Mouse (Mus musculus) Patski (cell line): ENCODE data around the gene Mroh8. TPM values are rescaled to one million over a fixed set of nuclear protein-coding genes. Genes with fewer than 3 reads are reported as not detected.

Experiments used
- ATAC-seq: fragments of 100-300 bp; one replicate; pipeline ENCODE4 v1.8.0; 2021
- CTCF ChIA-PET: fragments of 350-600 bp; sonication (Branson Sonifier 250); formaldehyde crosslinking; loops from one replicate; lab custom pipeline; 2022; ENCODE audit warnings: inconsistent platforms; lab: Charles Lee
- POLR2A ChIA-PET: fragments of 350-600 bp; sonication (Branson Sonifier 250); formaldehyde crosslinking; loops from one replicate; lab custom pipeline; 2022; ENCODE audit warnings: antibody characterized with exemption, inconsistent platforms; lab: Charles Lee
- DNase-seq: peaks from one replicate; pipeline ENCODE4 v3.0.0-alpha.2; 2011; ENCODE audit warnings: low read depth, low spot score
- H3K27me3 ChIP-seq: fragments of 371-371 bp; one replicate; pipeline ENCODE4 v1.5.1; 2021
- CTCF ChIP-seq: fragments of 100-300 bp; IDR thresholded peaks from one replicate; pipeline ENCODE4 v1.5.1; 2021
- in situ Hi-C: fragments of 300-500 bp; cut with MboI; formaldehyde crosslinking; loops from 3 replicates; pipeline ENCODE4 v1.11.1; 2018; ENCODE audit warnings: low pct_unique_long_range_greater_than_20kb, mixed read lengths
- polyA plus RNA-seq: library from polyadenylated mRNA; unstranded; gene quantifications from one replicate; pipeline ENCODE4 v1.2.3, GENCODE M21; 2021

Gene Mroh8
- polyA plus RNA-seq, 1 experiment from 2014 or later: 0.40 TPM

DNA sequence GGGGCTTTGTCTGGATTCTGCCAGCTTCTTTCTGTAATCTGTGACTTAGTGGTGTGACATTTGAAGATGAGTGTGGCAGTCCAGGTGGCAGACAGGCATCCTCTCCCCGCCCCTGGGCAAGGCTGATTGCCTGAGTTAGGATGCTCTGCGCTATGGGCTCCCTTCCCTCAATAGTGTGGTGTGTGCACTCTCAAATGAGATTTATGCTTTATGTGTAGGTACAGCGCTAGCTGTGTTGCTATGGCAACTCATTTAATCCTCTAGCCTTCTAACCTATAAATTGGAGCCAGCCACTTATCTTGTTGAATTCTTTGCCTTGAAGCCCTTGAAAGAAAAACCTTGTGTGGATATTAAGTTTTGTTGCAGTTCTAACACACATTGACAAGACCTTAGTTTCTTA, 34.4 kb upstream of the Mroh8 start:
- in situ Hi-C loops: no loop called here

GRCm38 (mm10) chr2:157310963-157311637, 31.8 kb upstream of the Mroh8 start:
- CTCF ChIA-PET: interaction anchor here (1.5 kb wide), 1 partner anchor 14 kb away, joined by 4 read pairs; no protein-coding TSS in a partner anchor
- in situ Hi-C loops: no loop called here
- DNase-seq (no peak), ATAC-seq (no peak)
- H3K27me3 ChIP-seq: no peaks in the 10 kb centered on the region
- no peak for TF ChIP-seq CTCF
- POLR2A ChIA-PET: no interaction called here

More for the DNA sequence above, 34.4 kb upstream of the Mroh8 start:
- no peak for DNase-seq
- no peaks in the 10 kb centered on the region for H3K27me3 ChIP-seq
- CTCF ChIA-PET: interaction anchor here (0.7 to 1.0 kb wide), 2 partner anchors 18 to 27 kb away, joined by 3 to 4 read pairs; no protein-coding TSS in a partner anchor
- ATAC-seq: no peak
- no peak for TF ChIP-seq CTCF
- POLR2A ChIA-PET: no interaction called here

- in situ Hi-C loops: no loop called here
- TF ChIP-seq CTCF: no peak
- ATAC-seq (no peak), DNase-seq (no peak)
- POLR2A ChIA-PET: interaction anchor here (0.6 kb wide), 1 partner anchor 186 kb away, joined by 3 read pairs; no protein-coding TSS in a partner anchor
- CTCF ChIA-PET: no interaction called here
- H3K27me3 ChIP-seq: no peaks in the 10 kb centered on the region
Measured at GRCm38 (mm10) chr2:157309611-157310010, 30.3 kb upstream of the Mroh8 start.

GRCm38 (mm10) chr2:157308273-157308917, 29.0 kb upstream of the Mroh8 start:
- DNase-seq (no peak), ATAC-seq (no peak)
- no peaks in the 10 kb centered on the region for H3K27me3 ChIP-seq
- in situ Hi-C loops: no loop called here
- CTCF ChIA-PET: interaction anchor here (1.4 kb wide), 1 partner anchor 30 kb away, joined by 3 read pairs; no protein-coding TSS in a partner anchor
- POLR2A ChIA-PET: no interaction called here
- TF ChIP-seq CTCF: no peak

- ChIA-PET CTCF (interaction anchor here (1.4 kb wide), 1 partner anchor 31 kb away, joined by 3 read pairs; no protein-coding TSS in a partner anchor), POLR2A (no interaction called here)
- ATAC-seq: no peak
- no peaks in the 10 kb centered on the region for H3K27me3 ChIP-seq
- DNase-seq: no peak
- TF ChIP-seq CTCF: no peak
- in situ Hi-C loops: no loop called here
Measured at GRCm38 (mm10) chr2:157307715-157308265, 28.4 kb upstream of the Mroh8 start.

DNA sequence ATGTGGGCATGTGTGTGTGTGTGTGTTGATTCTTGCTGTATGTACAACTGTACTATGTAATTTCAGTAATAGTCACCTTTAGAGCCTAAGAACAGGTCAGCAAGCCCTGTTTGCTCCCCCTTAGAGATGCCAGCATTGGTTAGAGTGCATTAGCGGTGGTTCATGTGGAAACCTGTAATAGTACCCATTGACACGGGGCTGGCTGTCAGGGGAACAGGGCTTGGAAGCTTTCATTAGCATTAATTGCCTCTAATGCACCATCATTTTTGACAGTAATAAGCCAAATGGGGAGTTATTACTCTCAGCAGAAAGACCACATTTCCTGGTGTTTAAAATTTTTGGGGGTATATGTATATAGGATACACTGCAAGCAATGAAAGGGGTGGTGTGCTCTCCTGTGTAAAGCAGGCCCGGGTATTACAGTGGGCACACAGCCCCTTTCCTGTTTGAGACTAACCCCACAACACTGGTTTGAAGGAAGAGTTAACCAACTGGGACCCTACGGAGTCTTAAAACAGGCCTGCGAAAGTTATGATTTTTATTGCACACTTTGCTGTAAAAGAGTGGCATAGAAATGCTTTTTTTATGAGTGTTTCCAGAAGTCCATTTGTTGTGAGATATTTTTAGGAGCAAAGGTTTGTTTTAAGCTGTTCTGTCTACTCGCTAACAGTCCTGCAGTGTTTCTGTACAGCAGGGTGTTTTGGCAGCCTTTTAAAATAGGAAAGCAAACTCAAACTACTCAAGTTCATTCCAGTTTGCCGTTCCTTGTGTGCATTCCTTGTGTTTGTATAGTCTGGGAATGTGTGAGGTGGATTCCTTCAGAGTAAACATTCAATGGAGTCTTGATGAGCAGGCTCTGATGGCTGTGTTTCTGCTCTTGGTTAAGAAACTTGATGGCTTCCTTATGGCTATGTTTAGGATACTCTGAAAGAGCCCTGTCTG, 27.0 kb upstream of the Mroh8 start:
- no peak for ATAC-seq
- CTCF ChIA-PET: interaction anchor here (0.9 kb wide), 1 partner anchor 9 kb away, joined by 3 read pairs; no protein-coding TSS in a partner anchor
- POLR2A ChIA-PET: no interaction called here
- no peak for TF ChIP-seq CTCF
- in situ Hi-C loops: no loop called here
- H3K27me3 ChIP-seq: no peaks in the 10 kb centered on the region
- no peak for DNase-seq

GRCm38 (mm10) chr2:157303096-157303495, 23.7 kb upstream of the Mroh8 start:
- ChIA-PET CTCF (interaction anchor here (1.4 kb wide), 1 partner anchor 10 kb away, joined by 3 read pairs; no protein-coding TSS in a partner anchor), POLR2A (interaction anchor here (0.7 kb wide), 1 partner anchor 16 kb away, joined by 3 read pairs; no protein-coding TSS in a partner anchor)
- DNase-seq (no peak), ATAC-seq (no peak)
- in situ Hi-C loops: no loop called here
- TF ChIP-seq CTCF: no peak
- no peaks in the 10 kb centered on the region for H3K27me3 ChIP-seq

GRCm38 (mm10) chr2:157300051-157300450, 20.7 kb upstream of the Mroh8 start:
- H3K27me3 ChIP-seq: no peaks in the 10 kb centered on the region
- POLR2A ChIA-PET: no interaction called here
- CTCF ChIA-PET: interaction anchor here (1.5 to 1.9 kb wide), 2 partner anchors 12 to 38 kb away, joined by 5 read pairs; no protein-coding TSS in a partner anchor
- TF ChIP-seq CTCF: no peak
- DNase-seq (no peak), ATAC-seq (no peak)
- in situ Hi-C loops: no loop called here

GRCm38 (mm10) chr2:157296105-157296689, 16.8 kb upstream of the Mroh8 start:
- ChIA-PET CTCF (interaction anchor here (1.3 to 1.7 kb wide), 6 partner anchors 8 to 45 kb away, joined by 3 to 7 read pairs (median 4); no protein-coding TSS in a partner anchor), POLR2A (no interaction called here)
- no peak for TF ChIP-seq CTCF
- no peak for DNase-seq
- ATAC-seq: no peak
- in situ Hi-C loops: no loop called here
- H3K27me3 ChIP-seq: no peaks in the 10 kb centered on the region
